Mouse (Mus musculus) left cerebral cortex, postnatal 36 days (tissue): ENCODE results near the gene Cntn3. TPM values are rescaled to one million over a fixed set of nuclear protein-coding genes. Genes with fewer than 3 reads are reported as not detected.
A peak's percentile ranks its signal among the peaks of the same experiment; 100 is the strongest.

Source experiments
- DNase-seq, 2 experiments: peaks; one replicate each; pipeline ENCODE4 v3.0.0; 2021 to 2022; ENCODE audit warnings: low spot score in 2 of 2, mixed read lengths in 1 of 2
- intact Hi-C: fragments of 180-260 bp; cut with DNase I; formaldehyde crosslinking; loops from one replicate; pipeline ENCODE4 v1.15.1; 2025
- total RNA-seq, 2 experiments: library from RNA; stranded (reverse); gene quantifications; 2 replicates each; pipeline ENCODE4 v1.2.3; 2021

Gene Cntn3
- total RNA-seq, 2 experiments from 2014 or later, result 27.0 to 27.2 TPM

- intact Hi-C loops, result no loop called here
- DNase-seq, result no peak
These were observed 60.8 kb downstream of the Cntn3 start for GRCm38 (mm10) chr6:102512085-102512484.

GRCm38 (mm10) chr6:102485509-102485908 lies 87.4 kb downstream of the Cntn3 start:
- no peak for DNase-seq

DNA sequence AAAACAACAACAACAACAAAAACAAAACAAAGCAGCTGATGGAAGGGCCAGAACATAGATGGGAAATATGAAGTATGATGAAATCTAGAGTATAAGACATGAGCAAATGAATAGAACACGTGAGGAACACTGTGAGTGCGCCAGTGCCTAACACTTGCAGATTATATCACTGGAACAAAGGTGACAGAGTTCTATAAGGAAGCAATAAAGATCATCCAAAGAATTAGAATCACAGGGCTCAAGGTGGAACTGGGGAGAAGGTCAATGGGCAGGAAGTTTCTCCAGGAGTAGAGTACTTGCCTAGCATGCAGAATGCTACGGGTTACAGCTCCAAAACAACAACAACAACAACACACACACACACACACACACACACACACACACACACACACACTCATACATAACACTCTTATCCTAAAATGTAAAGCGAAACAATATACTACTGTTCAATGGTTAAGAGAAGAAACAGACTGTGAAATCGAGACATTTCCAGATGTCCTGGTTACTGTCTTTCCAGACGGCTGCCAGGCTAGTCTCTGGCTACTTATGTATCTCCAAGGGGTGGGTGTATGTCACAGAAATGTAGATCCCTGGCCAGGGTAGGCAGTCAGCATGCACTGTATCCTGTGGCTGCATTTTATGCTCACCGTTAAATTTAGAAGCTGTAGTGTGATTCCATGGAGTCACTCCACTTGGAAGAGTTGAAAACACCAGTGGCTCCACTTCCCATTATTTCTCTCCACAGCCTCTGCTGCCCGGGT lies 94.4 kb downstream of the Cntn3 start:
- intact Hi-C loops, result no loop called here
- DNase-seq, result no peak

More at GRCm38 (mm10) chr6:102485509-102485908, 87.4 kb downstream of the Cntn3 start:
- intact Hi-C loops, result no loop called here

GRCm38 (mm10) chr6:102438353-102438752 lies 134.5 kb downstream of the Cntn3 start:
- intact Hi-C loops, result no loop called here
- no peak for DNase-seq

DNA sequence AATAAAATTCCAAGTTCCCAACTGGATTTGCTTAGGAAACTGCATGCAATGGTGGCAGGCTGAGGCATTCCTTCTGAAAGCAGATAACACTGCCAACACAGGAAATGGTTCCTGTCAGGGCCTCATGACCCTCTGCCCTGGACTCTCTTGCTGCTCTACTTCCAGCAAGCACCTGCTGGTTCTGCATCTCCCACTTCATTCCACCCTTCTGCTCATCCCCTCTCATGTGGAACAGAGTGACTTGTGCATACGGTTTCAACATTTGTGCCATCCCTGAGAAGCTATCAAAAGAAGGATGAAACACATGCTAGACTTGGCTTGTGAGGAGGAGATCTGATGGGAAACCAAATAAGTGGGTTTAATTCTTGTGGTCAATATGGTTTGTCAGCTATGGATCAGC lies 145.4 kb downstream of the Cntn3 start:
- DNase-seq, result no peak
- intact Hi-C loops, result no loop called here

GRCm38 (mm10) chr6:102421781-102422180 lies 151.1 kb downstream of the Cntn3 start:
- intact Hi-C loops, result no loop called here
- no peak for DNase-seq

- no peak for DNase-seq
- intact Hi-C loops, result no loop called here
These were observed 184.3 kb downstream of the Cntn3 start for GRCm38 (mm10) chr6:102388590-102388989.

GRCm38 (mm10) chr6:102372112-102372511 lies 200.8 kb downstream of the Cntn3 start:
- DNase-seq, result no peak
- intact Hi-C loops, result no loop called here

- intact Hi-C loops, result no loop called here
- no peak for DNase-seq
These were observed 209.0 kb downstream of the Cntn3 start for GRCm38 (mm10) chr6:102363880-102364279.

DNA sequence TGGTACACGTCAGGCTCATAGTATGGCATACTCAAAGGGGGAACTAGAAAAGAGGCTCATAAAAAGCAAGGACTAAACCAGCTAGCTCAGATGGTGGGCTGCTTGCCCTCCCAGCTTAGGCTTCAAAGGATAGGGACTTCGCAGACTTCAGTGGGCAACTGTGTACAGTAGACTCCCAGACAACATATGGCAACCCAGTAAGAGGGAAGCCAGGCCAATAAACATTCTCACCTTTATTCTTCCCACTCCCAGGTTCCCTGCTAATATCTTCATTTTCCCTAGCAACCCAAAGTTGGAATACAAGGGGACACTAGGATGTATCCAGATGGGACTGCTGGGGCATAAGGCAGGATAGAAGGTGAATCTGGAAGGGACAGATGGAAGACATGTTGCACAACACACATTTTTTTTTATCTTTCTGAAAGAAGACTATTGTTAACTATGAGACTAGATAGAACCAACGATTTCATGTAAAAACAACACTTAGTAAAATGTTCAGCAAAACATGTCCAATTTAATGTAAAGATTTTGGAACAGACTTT lies 209.5 kb downstream of the Cntn3 start:
- intact Hi-C loops, result no loop called here
- DNase-seq, result no peak

DNA sequence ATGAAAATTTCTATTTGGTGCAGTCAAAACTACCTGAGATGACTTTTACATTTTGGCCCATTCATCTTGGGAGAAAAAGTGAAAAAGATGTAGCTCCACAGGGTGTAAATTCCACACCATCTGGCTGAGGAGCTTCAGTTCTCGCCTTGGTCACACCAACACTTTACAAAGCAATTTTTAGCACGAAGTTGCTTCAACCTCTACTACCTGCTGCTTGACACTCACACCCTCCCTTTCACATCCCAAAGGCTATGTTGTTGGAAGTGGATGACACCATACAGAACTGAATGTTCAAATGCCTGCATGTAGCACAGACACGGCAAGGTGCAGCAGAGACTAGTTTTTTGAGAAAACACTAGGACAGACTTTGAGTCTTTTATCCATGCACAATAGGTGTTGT lies 240.8 kb downstream of the Cntn3 start:
- intact Hi-C loops, result no loop called here
- peak in 1 of 2 experiments; percentile 8 for DNase-seq

DNA sequence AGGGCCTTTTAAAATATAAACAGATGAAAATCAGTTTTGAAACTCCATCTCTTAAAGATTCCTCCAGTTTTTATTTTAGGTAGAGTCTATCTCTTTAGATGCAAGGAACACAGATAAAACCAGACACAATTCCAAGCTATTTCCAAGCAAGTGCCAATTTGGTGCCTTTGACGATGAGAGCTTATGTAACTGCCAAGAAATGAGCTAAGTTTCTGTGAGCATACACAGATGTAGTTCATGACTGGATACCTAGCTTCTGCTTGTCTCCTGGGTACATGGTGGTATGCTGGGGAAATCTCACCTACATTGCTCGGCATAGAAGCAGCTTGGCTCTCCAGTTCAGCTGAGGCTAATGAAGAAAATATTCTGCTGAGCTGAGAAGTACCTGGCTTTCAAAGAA lies 246.2 kb downstream of the Cntn3 start:
- DNase-seq, result peak; percentile 16 to 23

DNA sequence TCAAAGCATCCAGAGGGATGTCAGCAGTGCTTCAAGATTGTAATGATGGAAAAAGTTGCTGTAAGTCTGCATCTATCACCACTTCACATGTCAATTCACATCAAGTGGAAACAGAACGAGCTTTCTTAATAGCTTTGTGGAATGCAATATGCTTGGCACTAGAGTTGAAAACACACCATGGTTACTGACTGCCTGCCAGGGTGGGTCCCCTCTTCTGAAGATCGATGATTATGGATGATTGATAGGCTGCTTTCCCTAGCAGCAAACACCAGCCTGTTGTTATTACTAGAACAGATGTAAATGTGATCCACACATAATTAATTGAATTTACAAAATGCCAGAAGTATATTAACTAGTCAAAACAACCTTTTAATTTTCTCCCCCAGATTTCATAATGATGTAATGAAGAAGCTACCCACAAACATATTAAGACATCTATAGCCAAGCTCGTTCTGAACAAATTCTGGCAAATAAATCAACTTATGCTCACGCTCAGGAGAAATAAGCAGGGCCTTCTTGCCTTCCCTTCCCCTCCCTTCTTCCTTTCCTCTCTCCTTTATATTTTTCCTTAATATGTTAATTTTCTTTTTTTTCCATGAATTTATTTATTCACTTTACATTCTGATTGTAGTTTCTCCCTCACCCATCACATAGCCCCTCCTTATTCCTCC lies 250.2 kb downstream of the Cntn3 start:
- DNase-seq, result no peak

More for the DNA sequence above, 246.2 kb downstream of the Cntn3 start:
- intact Hi-C loops, result no loop called here

GRCm38 (mm10) chr6:102319755-102320154 lies 253.1 kb downstream of the Cntn3 start:
- no peak for DNase-seq
- intact Hi-C loops, result no loop called here

More for the DNA sequence above, 250.2 kb downstream of the Cntn3 start:
- intact Hi-C loops, result no loop called here

DNA sequence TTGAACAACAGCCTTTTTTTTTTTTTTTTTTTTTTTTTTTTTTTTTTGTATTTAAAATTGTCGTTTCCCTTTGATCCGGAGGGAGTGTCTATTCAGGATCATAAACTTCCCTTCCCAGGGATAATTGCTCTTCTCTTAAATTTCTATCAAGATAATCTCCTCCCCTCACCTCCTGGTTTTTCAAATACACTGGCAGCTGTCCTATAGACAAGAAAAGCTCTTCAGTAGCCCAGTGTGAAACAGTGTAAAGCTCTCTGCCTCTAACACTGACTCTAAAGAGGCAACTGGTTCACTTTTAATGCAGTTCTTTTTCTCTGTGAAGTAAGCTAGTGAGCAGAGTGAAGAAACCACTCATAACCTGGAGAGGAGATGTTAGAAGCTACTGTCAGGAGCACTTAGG lies 290.0 kb downstream of the Cntn3 start:
- intact Hi-C loops, result no loop called here

GRCm38 (mm10) chr6:102231015-102231414 lies 341.9 kb downstream of the Cntn3 start:
- intact Hi-C loops, result no loop called here
- DNase-seq, result no peak

More for the DNA sequence above, 290.0 kb downstream of the Cntn3 start:
- DNase-seq, result no peak

- no peak for DNase-seq
- intact Hi-C loops, result no loop called here
These were observed 386.6 kb downstream of the Cntn3 start for GRCm38 (mm10) chr6:102186316-102186715.

DNA sequence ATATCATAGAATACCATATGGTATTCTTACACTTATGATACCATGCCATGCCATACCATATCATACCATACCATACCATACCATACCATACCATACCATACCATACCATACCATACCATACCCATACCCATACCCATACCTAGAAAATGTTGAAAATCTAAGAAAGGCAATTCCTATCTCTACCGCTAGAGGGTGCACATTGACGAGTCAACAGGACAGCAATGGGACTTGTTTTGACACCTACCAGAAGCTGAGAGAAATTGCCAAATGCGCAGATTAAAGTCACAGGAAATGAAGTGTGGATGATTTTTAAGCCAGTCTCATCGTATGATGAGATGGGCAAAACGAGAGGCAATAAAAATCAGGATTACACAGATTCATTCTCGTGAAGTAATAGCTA lies 402.0 kb downstream of the Cntn3 start:
- DNase-seq, result no peak
- intact Hi-C loops, result no loop called here

GRCm38 (mm10) chr6:102161186-102161585 lies 411.7 kb downstream of the Cntn3 start:
- intact Hi-C loops, result no loop called here
- no peak for DNase-seq

DNA sequence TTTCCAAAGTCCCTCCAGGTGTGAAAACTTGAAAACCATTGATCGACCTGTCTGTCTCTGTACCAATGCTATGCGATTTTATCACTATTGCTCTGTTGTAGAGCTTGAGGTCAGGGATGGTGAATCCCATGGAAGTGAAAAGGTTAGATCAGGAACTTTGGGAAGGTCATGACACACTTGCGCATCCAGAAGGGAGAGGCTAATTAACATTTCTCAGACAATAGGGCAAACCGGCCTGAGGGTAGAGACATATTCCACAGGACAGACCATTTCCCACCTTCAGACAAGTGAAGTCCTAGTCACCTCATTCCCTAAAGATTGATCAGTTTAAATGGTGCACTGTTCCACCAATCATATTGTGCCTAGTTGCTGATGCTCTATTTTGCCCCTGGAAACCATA lies 451.2 kb downstream of the Cntn3 start:
- intact Hi-C loops, result no loop called here
- no peak for DNase-seq

- intact Hi-C loops, result no loop called here
- no peak for DNase-seq
These were observed 452.9 kb downstream of the Cntn3 start for GRCm38 (mm10) chr6:102120003-102120402.
